Mouse (Mus musculus) retina, embryonic 14.5 days (tissue): Measurements from ENCODE around the gene Evi5l.

Experiments used
- DNase-seq: peaks from one replicate; pipeline ENCODE4 v3.0.0-alpha.2; 2015; ENCODE audit warnings: low spot score

Evi5l gene

DNA sequence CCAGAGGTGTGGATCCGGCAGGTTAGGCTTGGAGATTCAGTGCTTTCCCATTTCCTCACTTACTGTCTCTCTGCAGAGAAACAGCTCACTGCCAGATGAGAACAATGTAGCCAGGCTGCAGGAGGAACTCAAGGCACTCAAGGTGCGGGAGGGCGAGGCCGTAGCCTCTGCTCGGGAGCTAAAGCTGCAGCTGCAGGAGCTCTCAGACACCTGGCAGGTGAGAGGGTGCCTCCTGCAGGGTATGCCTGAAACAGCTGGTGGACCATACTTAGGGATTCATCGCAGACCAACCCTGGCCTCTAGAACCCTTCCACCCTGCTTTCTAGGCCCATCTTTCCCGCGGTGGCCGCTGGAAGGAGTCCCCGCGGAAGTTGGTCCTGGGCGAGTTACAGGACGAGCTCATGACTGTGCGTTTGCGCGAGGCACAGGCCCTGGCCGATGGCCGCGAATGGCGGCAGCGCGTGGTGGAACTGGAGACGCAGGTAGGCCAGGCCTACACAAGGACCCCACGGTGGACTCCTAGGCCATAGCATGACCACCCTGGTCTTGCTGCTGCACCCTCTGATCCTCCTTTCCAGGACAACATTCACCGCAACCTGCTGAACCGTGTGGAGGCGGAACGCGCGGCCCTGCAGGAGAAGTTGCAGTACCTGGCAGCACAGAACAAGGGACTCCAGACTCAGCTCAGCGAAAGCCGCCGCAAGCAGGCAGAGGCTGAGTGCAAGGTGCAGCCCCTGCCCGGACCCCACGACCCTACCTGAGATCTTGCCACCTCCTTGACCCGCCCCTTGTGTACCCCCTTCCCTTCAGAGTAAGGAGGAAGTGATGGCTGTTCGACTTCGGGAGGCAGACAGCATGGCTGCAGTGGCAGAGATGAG is 39.1 kb downstream of the Evi5l start:
- DNase-seq, result no peak

- peak; percentile 24 for DNase-seq
Measured at GRCm38 (mm10) chr8:4206182-4207015, 40.0 kb downstream of the Evi5l start.

DNA sequence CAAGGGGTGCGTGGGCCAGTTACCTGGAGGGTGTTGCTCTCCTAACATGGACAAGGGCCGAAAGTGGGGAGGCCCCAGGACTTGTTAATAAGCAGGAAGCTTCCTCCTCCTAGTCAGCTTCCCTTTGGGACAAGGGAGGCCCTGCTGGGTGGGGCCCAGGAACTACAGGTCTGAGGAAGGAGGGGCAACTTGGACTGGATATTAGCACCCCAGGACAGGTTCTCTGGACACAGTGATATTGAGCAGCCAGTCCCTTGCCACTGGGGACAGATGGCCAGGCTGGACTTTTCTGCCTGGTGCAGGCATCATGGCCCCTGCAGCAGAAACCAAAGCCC is 40.6 kb downstream of the Evi5l start:
- DNase-seq, result no peak

DNA sequence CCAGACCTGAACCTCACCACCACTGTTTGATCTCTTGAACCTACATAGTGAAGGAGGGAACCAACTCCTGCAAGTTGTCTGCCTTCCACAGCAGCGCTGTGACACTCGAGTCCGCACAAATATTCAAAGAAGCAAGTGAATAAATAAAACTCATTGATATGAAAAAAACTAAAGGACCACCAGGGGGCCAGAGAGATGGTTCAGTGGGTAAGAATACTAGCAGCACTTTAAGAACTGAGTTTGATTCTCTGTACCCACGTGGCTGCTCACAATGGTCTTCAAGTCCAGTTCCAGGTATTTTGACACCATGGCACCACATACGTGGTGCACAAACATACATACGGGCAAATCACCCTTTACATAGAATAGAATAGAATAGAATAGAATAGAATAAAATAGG is 44.7 kb downstream of the Evi5l start:
- no peak for DNase-seq

- DNase-seq, result no peak
Measured at GRCm38 (mm10) chr8:4212809-4213209, 46.4 kb downstream of the Evi5l start.

- peak; percentile 59 for DNase-seq
Measured at GRCm38 (mm10) chr8:4213210-4214005, 47.0 kb downstream of the Evi5l start.

GRCm38 (mm10) chr8:4214006-4214980 is 47.9 kb downstream of the Evi5l start:
- peak; percentile 63 for DNase-seq

DNA sequence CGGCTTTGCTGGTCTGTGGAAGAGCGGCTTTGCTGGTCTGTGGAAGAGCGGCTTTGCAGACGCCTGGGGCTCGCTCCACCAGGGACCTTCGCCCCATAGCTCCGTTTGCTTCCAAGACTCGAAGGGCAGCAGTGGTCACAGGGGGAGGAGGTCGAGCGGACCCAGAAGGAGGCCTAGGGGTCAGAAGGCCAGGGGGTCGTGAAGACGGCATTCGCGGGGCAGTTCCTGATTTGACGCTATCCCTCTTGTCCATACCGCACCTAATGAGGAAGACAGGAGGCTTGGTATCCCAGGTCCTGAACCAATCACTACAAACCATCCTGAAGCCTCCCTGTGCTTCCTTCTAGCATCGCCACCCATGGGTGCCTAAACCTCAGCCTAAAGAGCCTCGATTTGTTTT is 49.9 kb downstream of the Evi5l start:
- DNase-seq, result peak; percentile 17

GRCm38 (mm10) chr8:4216791-4217621 is 50.6 kb downstream of the Evi5l start, which contains the start of gene Prr36:
TSS of gene Prr36 (minus strand) at chr8:4217459.
- peak; percentile 84 for DNase-seq

- no peak for DNase-seq
Measured at GRCm38 (mm10) chr8:4219617-4220016, 53.2 kb downstream of the Evi5l start.

DNA sequence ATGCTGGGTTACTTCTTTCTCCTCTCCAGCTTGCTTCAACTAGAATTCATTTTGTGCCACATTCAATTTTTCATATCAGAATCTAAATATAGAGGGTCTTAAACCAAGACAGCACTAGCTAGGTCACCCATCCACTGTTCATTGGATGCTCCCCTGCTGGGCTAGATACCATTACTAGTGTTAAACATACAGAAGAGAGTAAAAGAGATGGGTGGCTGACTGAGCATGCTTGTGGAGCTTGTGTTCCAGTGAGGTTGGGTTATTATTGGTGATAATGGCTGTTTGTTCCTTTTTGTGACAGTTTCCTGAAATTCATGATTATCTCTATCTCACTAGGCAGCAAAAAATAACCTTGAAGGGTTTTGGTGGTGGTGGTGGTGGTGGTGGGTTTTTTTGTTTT is 55.7 kb downstream of the Evi5l start:
- DNase-seq, result no peak

DNA sequence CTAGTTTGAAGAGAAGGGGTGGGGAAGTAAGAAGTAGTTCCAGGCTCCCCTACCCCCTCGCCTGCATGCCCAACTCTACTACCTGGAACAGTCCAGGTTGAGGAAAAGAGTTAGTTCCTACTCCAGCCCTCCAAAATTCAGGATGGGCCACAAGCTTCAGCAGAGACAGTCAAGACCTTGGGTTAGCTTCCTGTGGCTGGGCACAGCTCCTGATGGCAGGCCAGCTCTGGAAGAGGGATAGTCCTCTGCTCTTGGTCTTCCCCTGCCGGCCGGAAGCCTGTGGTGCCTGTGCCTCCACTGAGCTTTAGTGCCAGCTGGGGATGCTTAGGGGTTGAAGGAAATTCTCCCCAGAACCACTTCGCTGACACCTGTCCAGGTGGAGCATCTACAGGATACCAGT is 60.0 kb downstream of the Evi5l start:
- no peak for DNase-seq

- DNase-seq, result no peak
Measured at GRCm38 (mm10) chr8:4226739-4227347, 60.5 kb downstream of the Evi5l start, which contains the start of gene Lrrc8e. TSS of gene Lrrc8e (plus strand) at chr8:4226827.

- DNase-seq, result no peak
Measured at GRCm38 (mm10) chr8:4227919-4228318, 61.6 kb downstream of the Evi5l start.

- DNase-seq, result no peak
Measured at GRCm38 (mm10) chr8:4229784-4230183, 63.4 kb downstream of the Evi5l start.

- DNase-seq, result no peak
Measured at GRCm38 (mm10) chr8:4230612-4231351, 64.4 kb downstream of the Evi5l start.

DNA sequence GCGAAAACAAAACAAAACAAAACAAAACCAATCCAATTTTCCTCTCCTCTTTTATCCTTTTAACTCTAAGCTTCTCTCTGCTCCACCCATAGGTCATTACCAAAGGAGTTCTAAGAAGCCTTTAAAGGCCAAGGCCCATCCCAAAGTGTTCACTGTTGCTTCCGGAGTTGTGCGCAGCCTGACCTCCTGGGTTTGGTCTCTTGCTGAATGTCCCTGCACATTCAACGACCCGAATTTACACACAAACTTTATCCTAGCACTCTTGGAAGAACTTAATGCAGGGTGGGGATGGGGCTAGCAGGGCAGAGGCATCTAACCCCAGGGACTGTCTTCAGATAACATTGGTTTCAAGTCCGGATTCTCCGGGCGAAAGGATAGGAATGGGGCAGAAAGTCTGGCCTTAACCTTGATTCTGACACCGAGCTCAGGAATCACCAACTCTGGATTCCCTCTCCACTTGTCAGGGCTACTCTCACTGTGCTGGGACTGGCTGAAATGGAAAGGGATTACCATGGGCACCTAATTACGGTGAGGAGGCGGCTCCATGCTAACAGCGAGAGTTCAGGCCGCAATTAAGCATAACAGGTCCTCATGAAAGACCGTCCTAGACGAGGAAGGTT is 71.6 kb downstream of the Evi5l start:
- no peak for DNase-seq

DNA sequence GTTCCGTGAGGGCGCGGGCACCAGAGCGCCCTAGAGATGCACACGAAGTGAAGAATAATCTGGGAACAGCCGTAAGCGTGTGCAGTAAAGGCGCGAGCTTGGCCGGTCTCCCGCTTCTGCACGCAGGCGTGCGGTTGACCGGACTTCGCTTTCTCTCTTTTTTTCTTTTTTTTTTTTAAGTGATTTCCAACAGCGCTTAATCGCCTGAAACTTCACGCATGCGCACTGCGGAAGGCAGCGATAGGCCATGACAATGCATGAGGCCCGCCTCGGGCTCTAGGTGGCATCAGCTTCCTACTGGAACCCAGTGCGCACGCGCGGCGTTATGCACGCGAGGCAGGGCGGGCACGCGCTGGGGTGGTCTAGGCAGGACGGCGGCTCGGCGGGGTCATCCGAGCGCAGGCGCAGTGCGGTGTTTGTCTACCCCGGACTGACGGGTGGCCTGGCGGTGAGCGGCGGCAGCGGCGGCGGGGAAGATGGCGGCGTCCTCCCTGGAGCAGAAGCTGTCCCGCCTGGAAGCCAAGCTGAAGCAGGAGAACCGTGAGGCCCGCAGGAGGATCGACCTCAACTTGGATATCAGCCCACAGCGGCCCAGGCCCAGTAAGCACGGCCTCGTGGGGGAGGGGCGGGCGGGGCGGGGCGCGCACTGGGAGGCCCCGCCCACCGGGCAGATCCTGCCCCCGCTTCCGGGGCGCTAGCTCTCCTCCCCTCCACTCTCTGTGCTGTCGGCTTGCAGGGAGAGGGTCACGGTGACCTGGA is 72.2 kb downstream of the Evi5l start, which contains the start of the genes Map2k7 and Gm49320:
TSS of gene Map2k7 (plus strand) at position 307 of the 759 bp plus-strand sequence.
TSS of gene Gm49320 (plus strand) at position 432 of the 759 bp plus-strand sequence.
- DNase-seq, result peak; percentile 100
